Mouse (Mus musculus) stomach, embryonic 16.5 days (tissue): Measurements from ENCODE around the gene Tnrc18. TPM values are rescaled to one million over a fixed set of nuclear protein-coding genes. Genes with fewer than 3 reads are reported as not detected.

Source experiments
- ATAC-seq: fragments of 200-750 bp; cut with Nextera tagmentation; 2 replicates; pipeline ENCODE4 v1.8.0; 2017; ENCODE audit warnings: moderate number of reproducible peaks, moderate TSS enrichment; ENCODE audit not compliant: insufficient read depth, low FRiP score
- H3K27ac ChIP-seq: fragments of 300-500 bp; sonication (generic); 2 replicates; pipeline ENCODE4 v1.5.1; 2014; ENCODE audit warnings: low read length
- H3K27me3 ChIP-seq: fragments of 300-500 bp; sonication (generic); 2 replicates; pipeline ENCODE4 v1.6.1; 2014; ENCODE audit warnings: low read length, control low read depth, mixed read lengths; ENCODE audit not compliant: control insufficient read depth, insufficient read depth
- H3K36me3 ChIP-seq: fragments of 300-500 bp; sonication (generic); 2 replicates; pipeline ENCODE4 v1.6.1; 2014; ENCODE audit warnings: low read length; ENCODE audit not compliant: control insufficient read depth, insufficient read depth
- H3K4me1 ChIP-seq: fragments of 300-500 bp; sonication (generic); 2 replicates; pipeline ENCODE4 v1.6.1; 2014; ENCODE audit warnings: low read length, control low read depth, mixed read lengths; ENCODE audit not compliant: control insufficient read depth, insufficient read depth
- H3K4me2 ChIP-seq: fragments of 300-500 bp; sonication (generic); 2 replicates; pipeline ENCODE4 v1.6.1; 2014; ENCODE audit warnings: low read depth, low read length, mixed read lengths
- H3K4me3 ChIP-seq: fragments of 300-500 bp; sonication (generic); replicated peaks from 2 replicates; pipeline ENCODE4 v1.5.1; 2014; ENCODE audit warnings: mild to moderate bottlenecking, low read length
- H3K9ac ChIP-seq: fragments of 300-500 bp; sonication (generic); 2 replicates; pipeline ENCODE4 v1.6.1; 2014; ENCODE audit warnings: low read length
- H3K9me3 ChIP-seq: fragments of 300-500 bp; sonication (generic); replicated peaks from 2 replicates; pipeline ENCODE4 v1.6.1; 2016; ENCODE audit warnings: low read length, control low read depth; ENCODE audit not compliant: control insufficient read depth
- WGBS: fragments of 180-500 bp; shearing (Covaris S2); extraction: QIAGEN DNeasy Blood & Tissue Kit; methylation state at CpG from one replicate; pipeline ENCODE4 v1.1.7; 2014; 5-methylcytosine and 5-hydroxymethylcytosine counted together
- polyA plus RNA-seq: library from polyadenylated mRNA; unstranded; fragments of >200 nt; fragmentation: Nextera tagmentation; extraction: Ambion mirVana; gene quantifications from 2 replicates; pipeline ENCODE4 v1.2.1, GENCODE M21; 2015

The Tnrc18 gene
- polyA plus RNA-seq, 1 experiment from 2014 or later, result 16.9 TPM

GRCm38 (mm10) chr5:142731916-142732315 is 85.5 kb downstream of the Tnrc18 start:
- H3K9me3 ChIP-seq, result no peaks in the 10 kb centered on the region
- H3K4me1 ChIP-seq, result no peaks in the 10 kb centered on the region
- no peaks in the 10 kb centered on the region for H3K27me3 ChIP-seq
- H3K36me3 ChIP-seq, result peaks cover 57% of the 10 kb centered on the region
- 82% methylated on average over 11 of the region's 11 CpGs for WGBS
- no peak overlapping the region for H3K4me2 ChIP-seq
- no peak for ATAC-seq
- no peak overlapping the region for H3K27ac ChIP-seq
- no peak overlapping the region for H3K4me3 ChIP-seq
- no peak overlapping the region for H3K9ac ChIP-seq

- no peak overlapping the region for H3K4me3 ChIP-seq
- no peak overlapping the region for H3K4me2 ChIP-seq
- no peak for ATAC-seq
- H3K4me1 ChIP-seq, result no peaks in the 10 kb centered on the region
- no peaks in the 10 kb centered on the region for H3K9me3 ChIP-seq
- H3K36me3 ChIP-seq, result peaks cover 62% of the 10 kb centered on the region
- no peaks in the 10 kb centered on the region for H3K27me3 ChIP-seq
- H3K9ac ChIP-seq, result no peak overlapping the region
- 87% methylated on average over 12 of the region's 12 CpGs for WGBS
- no peak overlapping the region for H3K27ac ChIP-seq
These were observed 87.2 kb downstream of the Tnrc18 start for GRCm38 (mm10) chr5:142730295-142730694.

- no peak for ATAC-seq
- Histone ChIP-seq H3K36me3 (peaks cover 56% of the 10 kb centered on the region), H3K9me3 (no peaks in the 10 kb centered on the region), H3K4me1 (no peaks in the 10 kb centered on the region), H3K4me3 (no peak overlapping the region), H3K4me2 (no peak overlapping the region), H3K27me3 (no peaks in the 10 kb centered on the region), H3K27ac (no peak overlapping the region), H3K9ac (no peak overlapping the region)
- WGBS, result 95% methylated on average over 16 of the region's 16 CpGs
These were observed 89.2 kb downstream of the Tnrc18 start for GRCm38 (mm10) chr5:142728301-142728700.

- no peak overlapping the region for H3K9ac ChIP-seq
- 91% methylated on average over 6 of the region's 6 CpGs for WGBS
- no peak for ATAC-seq
- no peak overlapping the region for H3K27ac ChIP-seq
- H3K27me3 ChIP-seq, result no peaks in the 10 kb centered on the region
- H3K4me1 ChIP-seq, result no peaks in the 10 kb centered on the region
- H3K4me3 ChIP-seq, result no peak overlapping the region
- no peaks in the 10 kb centered on the region for H3K9me3 ChIP-seq
- peaks cover 51% of the 10 kb centered on the region for H3K36me3 ChIP-seq
- no peak overlapping the region for H3K4me2 ChIP-seq
These were observed 90.7 kb downstream of the Tnrc18 start for GRCm38 (mm10) chr5:142726748-142727147.

- no peaks in the 10 kb centered on the region for H3K9me3 ChIP-seq
- no peak overlapping the region for H3K4me2 ChIP-seq
- peaks cover 39% of the 10 kb centered on the region for H3K36me3 ChIP-seq
- no peaks in the 10 kb centered on the region for H3K27me3 ChIP-seq
- no peaks in the 10 kb centered on the region for H3K4me1 ChIP-seq
- no peak overlapping the region for H3K9ac ChIP-seq
- H3K4me3 ChIP-seq, result no peak overlapping the region
- 83% methylated on average over 7 of the region's 7 CpGs for WGBS
- no peak for ATAC-seq
- no peak overlapping the region for H3K27ac ChIP-seq
These were observed 93.2 kb downstream of the Tnrc18 start for GRCm38 (mm10) chr5:142724265-142724664.

GRCm38 (mm10) chr5:142723520-142724133 is 93.8 kb downstream of the Tnrc18 start:
- H3K4me2 ChIP-seq, result no peak overlapping the region; the same call in 1 of the 2 replicates
- H3K36me3 ChIP-seq, result peaks cover 33% of the 10 kb centered on the region
- H3K9me3 ChIP-seq, result no peaks in the 10 kb centered on the region
- no peaks in the 10 kb centered on the region for H3K27me3 ChIP-seq
- peak; percentile 60; the same call in 1 of the 2 replicates for ATAC-seq
- no peaks in the 10 kb centered on the region for H3K4me1 ChIP-seq
- 12% methylated on average over 7 of the region's 7 CpGs for WGBS
- H3K4me3 ChIP-seq, result no peak overlapping the region
- no peak overlapping the region for H3K9ac ChIP-seq
- H3K27ac ChIP-seq, result no peak overlapping the region

- WGBS, result 84% methylated on average over 13 of the region's 13 CpGs
- Histone ChIP-seq H3K27ac (no peak overlapping the region), H3K4me3 (no peak overlapping the region), H3K36me3 (no peaks in the 10 kb centered on the region), H3K27me3 (no peaks in the 10 kb centered on the region), H3K9ac (no peak overlapping the region), H3K4me1 (no peaks in the 10 kb centered on the region), H3K9me3 (no peaks in the 10 kb centered on the region), H3K4me2 (no peak overlapping the region)
- ATAC-seq, result no peak
These were observed 97.6 kb downstream of the Tnrc18 start for GRCm38 (mm10) chr5:142719897-142720296.

GRCm38 (mm10) chr5:142718486-142718885 is 99.0 kb downstream of the Tnrc18 start:
- H3K36me3 ChIP-seq, result no peaks in the 10 kb centered on the region
- no peaks in the 10 kb centered on the region for H3K4me1 ChIP-seq
- H3K4me3 ChIP-seq, result no peak overlapping the region
- H3K27ac ChIP-seq, result no peak overlapping the region
- ATAC-seq, result no peak
- no peaks in the 10 kb centered on the region for H3K9me3 ChIP-seq
- WGBS, result 61% methylated on average over 25 of the region's 25 CpGs
- H3K4me2 ChIP-seq, result no peak overlapping the region
- H3K27me3 ChIP-seq, result no peaks in the 10 kb centered on the region
- no peak overlapping the region for H3K9ac ChIP-seq

- Histone ChIP-seq H3K9ac (no peak overlapping the region), H3K4me2 (no peak overlapping the region), H3K4me1 (no peaks in the 10 kb centered on the region), H3K36me3 (no peaks in the 10 kb centered on the region), H3K4me3 (no peak overlapping the region), H3K27me3 (no peaks in the 10 kb centered on the region), H3K27ac (no peak overlapping the region), H3K9me3 (no peaks in the 10 kb centered on the region)
- WGBS, result 26% methylated on average over 4 of the region's 4 CpGs
- ATAC-seq, result peak; percentile 18; the same call in 1 of the 2 replicates
These were observed 99.4 kb downstream of the Tnrc18 start for GRCm38 (mm10) chr5:142718037-142718436.
